Mouse (Mus musculus): ENCODE data around the gene Tcl1b2.
"Not testable (repeated sequence)": the region's sequence is repeated elsewhere in the genome, so short reads cannot be mapped to it uniquely, and the experiment has no call there.

GRCm38 (mm10) chr12:105155286-105155685 is 9.5 kb downstream of the Tcl1b2 start:
- not testable (repeated sequence) for TF ChIP-seq CTCF (IDR thresholded peaks at IDR 0.05; ENCODE audit: borderline replicate concordance, insufficient read depth, low read length); POLR2A (IDR thresholded peaks at IDR 0.05; ENCODE audit: low read depth, low read length)

Data from embryonic fibroblast, embryonic 13.5 days (primary cell).